Mouse (Mus musculus): ENCODE measurements around the gene Tgoln1. TPM values are rescaled to one million over a fixed set of nuclear protein-coding genes. Genes with fewer than 3 reads are reported as not detected.

Tgoln1 gene
- total RNA-seq, 2 experiments from 2014 or later = 61.4 to 72.6 TPM

GRCm38 (mm10) chr6:72630370-72630769 is 13.6 kb upstream of the Tgoln1 start:
- DNase-seq = no peak

GRCm38 (mm10) chr6:72627276-72627675 is 10.5 kb upstream of the Tgoln1 start:
- no peak for DNase-seq

- DNase-seq = no peak
These were observed 9.6 kb upstream of the Tgoln1 start for GRCm38 (mm10) chr6:72626391-72626790.

GRCm38 (mm10) chr6:72623661-72624402 is 7.0 kb upstream of the Tgoln1 start:
- DNase-seq = peak; percentile 52 to 58

- no peak for DNase-seq
These were observed 6.1 kb upstream of the Tgoln1 start for GRCm38 (mm10) chr6:72622917-72623316.

GRCm38 (mm10) chr6:72620920-72621319 is 4.1 kb upstream of the Tgoln1 start:
- DNase-seq = no peak

GRCm38 (mm10) chr6:72619734-72620532 is 3.1 kb upstream of the Tgoln1 start:
- no peak for DNase-seq

- DNase-seq = peak in 1 of 2 experiments; percentile 25
These were observed 1.0 kb downstream of the Tgoln1 start for GRCm38 (mm10) chr6:72615561-72616375.

GRCm38 (mm10) chr6:72615151-72615550 is 1.6 kb downstream of the Tgoln1 start:
- no peak for DNase-seq

- no peak for DNase-seq
These were observed 6.5 kb downstream of the Tgoln1 start for GRCm38 (mm10) chr6:72610261-72610660.

- no peak for DNase-seq
These were observed 8.1 kb downstream of the Tgoln1 start for GRCm38 (mm10) chr6:72608662-72609184.

GRCm38 (mm10) chr6:72607676-72608075 is 9.1 kb downstream of the Tgoln1 start:
- DNase-seq = no peak

- no peak for DNase-seq
These were observed 9.7 kb downstream of the Tgoln1 start for GRCm38 (mm10) chr6:72607060-72607459.

GRCm38 (mm10) chr6:72604066-72604465 is 12.7 kb downstream of the Tgoln1 start:
- DNase-seq = no peak

- DNase-seq = peak; percentile 78 to 90
These were observed 15.1 kb downstream of the Tgoln1 start for GRCm38 (mm10) chr6:72601732-72602131.

- no peak for DNase-seq
These were observed 16.0 kb downstream of the Tgoln1 start for GRCm38 (mm10) chr6:72600771-72601170.

GRCm38 (mm10) chr6:72600216-72600615 is 16.6 kb downstream of the Tgoln1 start:
- DNase-seq = no peak

- DNase-seq = peak in 1 of 2 experiments; percentile 67
These were observed 17.8 kb downstream of the Tgoln1 start for GRCm38 (mm10) chr6:72598791-72599557.

- DNase-seq = peak; percentile 98 to 99
These were observed 18.6 kb downstream of the Tgoln1 start, which contains the start of the genes Elmod3 and Retsat for GRCm38 (mm10) chr6:72597956-72598753. Elmod3 (minus strand) TSS chr6:72598413. Retsat (plus strand) TSS chr6:72598475.
